Mouse (Mus musculus) forebrain, embryonic 12.5 days (tissue): ENCODE measurements around the gene Arhgef28. TPM values are rescaled to one million over a fixed set of nuclear protein-coding genes. Genes with fewer than 3 reads are reported as not detected.
A peak's percentile ranks its signal among the peaks of the same experiment; 100 is the strongest.

ENCODE experiments used
- ATAC-seq: fragments of 200-750 bp; cut with Nextera tagmentation; 2 replicates; pipeline ENCODE4 v1.8.0; 2017; ENCODE audit warnings: moderate TSS enrichment; ENCODE audit not compliant: low FRiP score
- H3K27ac ChIP-seq: fragments of 300-500 bp; sonication (generic); 2 replicates; pipeline ENCODE4 v1.5.1; 2016; ENCODE audit warnings: mild to moderate bottlenecking
- H3K27me3 ChIP-seq: fragments of 300-500 bp; sonication (generic); 2 replicates; pipeline ENCODE4 v1.6.1; 2016; ENCODE audit warnings: mild to moderate bottlenecking
- H3K36me3 ChIP-seq: fragments of 300-500 bp; sonication (generic); replicated peaks from 2 replicates; pipeline ENCODE4 v1.6.1; 2016; ENCODE audit warnings: mild to moderate bottlenecking
- H3K4me1 ChIP-seq: fragments of 300-500 bp; sonication (generic); 2 replicates; pipeline ENCODE4 v1.6.1; 2016
- H3K4me2 ChIP-seq: fragments of 300-500 bp; sonication (generic); 2 replicates; pipeline ENCODE4 v1.6.1; 2016; ENCODE audit warnings: mild to moderate bottlenecking, moderate library complexity
- H3K4me3 ChIP-seq: fragments of 300-500 bp; sonication (generic); replicated peaks from 2 replicates; pipeline ENCODE4 v1.5.1; 2016; ENCODE audit warnings: mild to moderate bottlenecking
- H3K9ac ChIP-seq: fragments of 300-500 bp; sonication (generic); 2 replicates; pipeline ENCODE4 v1.6.1; 2016; ENCODE audit warnings: mild to moderate bottlenecking
- H3K9me3 ChIP-seq: fragments of 300-500 bp; sonication (generic); 2 replicates; pipeline ENCODE4 v1.6.1; 2016
- WGBS: fragments of 180-500 bp; shearing (Covaris S2); methylation state at CpG from one replicate; pipeline ENCODE4 v1.1.7; 2016; 5-methylcytosine and 5-hydroxymethylcytosine counted together
- polyA plus RNA-seq: library from polyadenylated mRNA; unstranded; fragments of >200 nt; fragmentation: Nextera tagmentation; extraction: Ambion mirVana; gene quantifications from 2 replicates; pipeline ENCODE4 v1.2.1, GENCODE M21; 2016

Arhgef28 gene
- polyA plus RNA-seq, 1 experiment from 2014 or later = 5.8 TPM

GRCm38 (mm10) chr13:98210137-98210536 is 3.9 kb upstream of the Arhgef28 start:
- Histone ChIP-seq H3K9me3 (no peaks in the 10 kb centered on the region), H3K27me3 (peaks cover 8% of the 10 kb centered on the region), H3K36me3 (no peaks in the 10 kb centered on the region), H3K4me3 (no peak overlapping the region), H3K27ac (no peak overlapping the region), H3K9ac (no peak overlapping the region), H3K4me2 (no peak overlapping the region), H3K4me1 (peaks cover 7% of the 10 kb centered on the region; the same call in 1 of the 2 replicates)
- ATAC-seq = no peak
- WGBS = 89% methylated on average over 7 of the region's 7 CpGs

- no peak for ATAC-seq
- Histone ChIP-seq H3K27ac (no peak overlapping the region), H3K9ac (no peak overlapping the region), H3K9me3 (no peaks in the 10 kb centered on the region), H3K4me1 (peaks cover 10% of the 10 kb centered on the region; the same call in 1 of the 2 replicates), H3K27me3 (peaks cover 11% of the 10 kb centered on the region), H3K36me3 (no peaks in the 10 kb centered on the region), H3K4me3 (no peak overlapping the region), H3K4me2 (no peak overlapping the region)
- 37% methylated on average over 9 of the region's 9 CpGs for WGBS
These were observed 2.6 kb upstream of the Arhgef28 start for GRCm38 (mm10) chr13:98208842-98209241.

- peak overlapping the region; percentile 51 for H3K9ac ChIP-seq
- peak overlapping the region; percentile 68 for H3K4me3 ChIP-seq
- no peaks in the 10 kb centered on the region for H3K36me3 ChIP-seq
- no peaks in the 10 kb centered on the region for H3K9me3 ChIP-seq
- 3% methylated on average over 12 of the region's 13 CpGs for WGBS
- peak overlapping the region; percentile 91 for H3K4me2 ChIP-seq
- H3K27ac ChIP-seq = no peak overlapping the region
- no peak for ATAC-seq
- peaks cover 11% of the 10 kb centered on the region; the same call in 1 of the 2 replicates for H3K4me1 ChIP-seq
- peaks cover 11% of the 10 kb centered on the region for H3K27me3 ChIP-seq
These were observed 269 bp upstream of the Arhgef28 start for GRCm38 (mm10) chr13:98206546-98206870.

GRCm38 (mm10) chr13:98205111-98205510 is 1.1 kb downstream of the Arhgef28 start:
- WGBS = 31% methylated on average over 8 of the region's 8 CpGs
- ATAC-seq = 0 out of 2 replicates have a peak, but pooled peaks have one; percentile 30

GRCm38 (mm10) chr13:98204371-98204770 is 1.9 kb downstream of the Arhgef28 start:
- peaks cover 13% of the 10 kb centered on the region for H3K27me3 ChIP-seq
- H3K4me2 ChIP-seq = no peak overlapping the region
- H3K9me3 ChIP-seq = no peaks in the 10 kb centered on the region
- H3K27ac ChIP-seq = no peak overlapping the region
- H3K9ac ChIP-seq = no peak overlapping the region
- WGBS = 95% methylated on average over 8 of the region's 8 CpGs
- H3K4me3 ChIP-seq = no peak overlapping the region
- no peaks in the 10 kb centered on the region for H3K36me3 ChIP-seq
- no peak for ATAC-seq
- H3K4me1 ChIP-seq = peaks cover 17% of the 10 kb centered on the region; the same call in 1 of the 2 replicates

More at GRCm38 (mm10) chr13:98205111-98205510, 1.1 kb downstream of the Arhgef28 start:
- no peaks in the 10 kb centered on the region for H3K36me3 ChIP-seq
- H3K27ac ChIP-seq = no peak overlapping the region
- H3K4me1 ChIP-seq = peaks cover 17% of the 10 kb centered on the region; the same call in 1 of the 2 replicates
- peak overlapping the region; percentile 91 for H3K4me2 ChIP-seq
- peak overlapping the region; percentile 68 for H3K4me3 ChIP-seq
- H3K27me3 ChIP-seq = peaks cover 11% of the 10 kb centered on the region
- H3K9me3 ChIP-seq = no peaks in the 10 kb centered on the region
- peak overlapping the region; percentile 51; the same call in 1 of the 2 replicates for H3K9ac ChIP-seq

GRCm38 (mm10) chr13:98201436-98201835 is 4.8 kb downstream of the Arhgef28 start:
- peaks cover 8% of the 10 kb centered on the region; the same call in 1 of the 2 replicates for H3K27me3 ChIP-seq
- no peak for ATAC-seq
- H3K9ac ChIP-seq = no peak overlapping the region
- 59% methylated on average over 9 of the region's 9 CpGs for WGBS
- H3K4me1 ChIP-seq = peaks cover 17% of the 10 kb centered on the region; the same call in 1 of the 2 replicates
- H3K27ac ChIP-seq = no peak overlapping the region
- no peaks in the 10 kb centered on the region for H3K9me3 ChIP-seq
- no peak overlapping the region for H3K4me3 ChIP-seq
- no peaks in the 10 kb centered on the region for H3K36me3 ChIP-seq
- no peak overlapping the region for H3K4me2 ChIP-seq

- 87% methylated on average over 10 of the region's 10 CpGs for WGBS
- no peak overlapping the region for H3K4me2 ChIP-seq
- H3K27ac ChIP-seq = no peak overlapping the region
- no peaks in the 10 kb centered on the region for H3K36me3 ChIP-seq
- ATAC-seq = no peak
- H3K4me1 ChIP-seq = peaks cover 3% of the 10 kb centered on the region; the same call in 1 of the 2 replicates
- H3K9ac ChIP-seq = no peak overlapping the region
- peaks cover 6% of the 10 kb centered on the region; the same call in 1 of the 2 replicates for H3K27me3 ChIP-seq
- no peak overlapping the region for H3K4me3 ChIP-seq
- H3K9me3 ChIP-seq = no peaks in the 10 kb centered on the region
These were observed 13.6 kb downstream of the Arhgef28 start for GRCm38 (mm10) chr13:98192596-98192995.

- Histone ChIP-seq H3K36me3 (no peaks in the 10 kb centered on the region), H3K27me3 (peaks cover 17% of the 10 kb centered on the region; the same call in 1 of the 2 replicates), H3K9ac (no peak overlapping the region), H3K4me2 (no peak overlapping the region), H3K4me1 (peaks cover 16% of the 10 kb centered on the region; the same call in 1 of the 2 replicates), H3K27ac (no peak overlapping the region), H3K4me3 (no peak overlapping the region), H3K9me3 (no peaks in the 10 kb centered on the region)
- WGBS = 98% methylated on average over 2 of the region's 2 CpGs
- no peak for ATAC-seq
These were observed 17.7 kb downstream of the Arhgef28 start for GRCm38 (mm10) chr13:98188500-98188899.

- Histone ChIP-seq H3K4me2 (no peak overlapping the region), H3K4me1 (peaks cover 16% of the 10 kb centered on the region; the same call in 1 of the 2 replicates), H3K27me3 (peaks cover 17% of the 10 kb centered on the region; the same call in 1 of the 2 replicates), H3K9ac (no peak overlapping the region), H3K36me3 (no peaks in the 10 kb centered on the region), H3K27ac (no peak overlapping the region), H3K9me3 (no peaks in the 10 kb centered on the region), H3K4me3 (no peak overlapping the region)
- 93% methylated on average over 1 of the region's 1 CpGs for WGBS
- no peak for ATAC-seq
These were observed 18.3 kb downstream of the Arhgef28 start for GRCm38 (mm10) chr13:98187904-98188303.

- Histone ChIP-seq H3K27me3 (peaks cover 23% of the 10 kb centered on the region; the same call in 1 of the 2 replicates), H3K27ac (no peak overlapping the region), H3K9ac (no peak overlapping the region), H3K9me3 (no peaks in the 10 kb centered on the region), H3K4me3 (no peak overlapping the region), H3K4me2 (no peak overlapping the region), H3K36me3 (no peaks in the 10 kb centered on the region), H3K4me1 (0 out of 2 replicates have a peak, but pooled peaks cover 13% of the 10 kb centered on the region)
- ATAC-seq = no peak
- 26% methylated on average over 5 of the region's 5 CpGs for WGBS
These were observed 20.1 kb downstream of the Arhgef28 start for GRCm38 (mm10) chr13:98186179-98186578.

- Histone ChIP-seq H3K9ac (no peak overlapping the region), H3K4me1 (0 out of 2 replicates have a peak, but pooled peaks cover 13% of the 10 kb centered on the region), H3K27me3 (peaks cover 17% of the 10 kb centered on the region; the same call in 1 of the 2 replicates), H3K4me2 (no peak overlapping the region), H3K27ac (no peak overlapping the region), H3K9me3 (no peaks in the 10 kb centered on the region), H3K4me3 (no peak overlapping the region), H3K36me3 (no peaks in the 10 kb centered on the region)
- ATAC-seq = no peak
- WGBS = 39% methylated on average over 3 of the region's 3 CpGs
These were observed 21.6 kb downstream of the Arhgef28 start for GRCm38 (mm10) chr13:98184632-98185031.

- no peak overlapping the region for H3K9ac ChIP-seq
- H3K27me3 ChIP-seq = peaks cover 17% of the 10 kb centered on the region; the same call in 1 of the 2 replicates
- 83% methylated on average over 21 of the region's 21 CpGs for WGBS
- no peak overlapping the region for H3K4me3 ChIP-seq
- H3K9me3 ChIP-seq = no peaks in the 10 kb centered on the region
- no peak for ATAC-seq
- 0 out of 2 replicates have a peak, but pooled peaks cover 13% of the 10 kb centered on the region for H3K4me1 ChIP-seq
- no peak overlapping the region for H3K27ac ChIP-seq
- no peaks in the 10 kb centered on the region for H3K36me3 ChIP-seq
- H3K4me2 ChIP-seq = no peak overlapping the region
These were observed 22.9 kb downstream of the Arhgef28 start for GRCm38 (mm10) chr13:98183157-98183878.
